Mouse (Mus musculus) ES-E14 (cell line): ENCODE measurements around the gene Cd209f.

Experiments
- CHD2 ChIP-seq: IDR thresholded peaks from 2 replicates; pipeline ENCODE4 v1.6.1; 2014; ENCODE audit warnings: mild to moderate bottlenecking, low read depth, low read length, inconsistent platforms
- MAFK ChIP-seq: IDR thresholded peaks from 2 replicates; pipeline ENCODE4 v1.6.1; 2014; ENCODE audit warnings: mild to moderate bottlenecking, low read depth, low read length, inconsistent platforms; ENCODE audit not compliant: insufficient read depth
- ZNF384 ChIP-seq: IDR thresholded peaks from 2 replicates; pipeline ENCODE4 v1.6.1; 2012; ENCODE audit warnings: low read depth, low read length, inconsistent platforms

DNA sequence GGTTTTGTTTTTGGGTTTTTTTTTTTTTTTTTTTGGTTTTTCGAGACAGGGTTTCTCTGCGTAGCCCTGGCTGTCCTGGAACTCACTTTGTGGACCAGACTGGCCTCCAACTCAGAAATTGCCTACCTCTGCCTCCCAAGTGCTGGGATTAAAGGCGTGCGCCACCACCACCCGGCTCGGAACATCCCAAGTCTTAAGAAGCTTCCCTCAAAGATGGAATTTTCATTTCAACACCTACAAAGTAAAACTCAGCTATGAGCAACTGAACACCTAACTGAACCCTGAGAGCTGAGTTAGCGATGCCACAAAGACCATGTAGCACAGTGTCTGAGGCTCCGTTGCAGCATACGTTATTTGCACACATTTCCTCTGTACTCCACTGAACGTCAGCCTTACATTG is 28.2 kb upstream of the Cd209f start, which contains the start of gene Cd209g:
- TF ChIP-seq ZNF384: no peak
- TF ChIP-seq MAFK: no peak
- no peak for TF ChIP-seq CHD2
